Mouse (Mus musculus) liver, adult 2 months (tissue): Measurements from ENCODE around the gene Mtcl1.

ENCODE experiments used
- CTCF ChIP-seq: fragments of 200-500 bp; IDR thresholded peaks from 2 replicates; pipeline ENCODE4 v1.5.1; 2011; ENCODE audit warnings: low read depth, low read length, control low read depth
- POLR2A ChIP-seq: fragments of 200-500 bp; IDR thresholded peaks from 2 replicates; pipeline ENCODE4 v1.6.1; 2011; ENCODE audit warnings: low read length, control low read depth; ENCODE audit not compliant: insufficient read depth; ENCODE audit errors: extremely low read depth

DNA sequence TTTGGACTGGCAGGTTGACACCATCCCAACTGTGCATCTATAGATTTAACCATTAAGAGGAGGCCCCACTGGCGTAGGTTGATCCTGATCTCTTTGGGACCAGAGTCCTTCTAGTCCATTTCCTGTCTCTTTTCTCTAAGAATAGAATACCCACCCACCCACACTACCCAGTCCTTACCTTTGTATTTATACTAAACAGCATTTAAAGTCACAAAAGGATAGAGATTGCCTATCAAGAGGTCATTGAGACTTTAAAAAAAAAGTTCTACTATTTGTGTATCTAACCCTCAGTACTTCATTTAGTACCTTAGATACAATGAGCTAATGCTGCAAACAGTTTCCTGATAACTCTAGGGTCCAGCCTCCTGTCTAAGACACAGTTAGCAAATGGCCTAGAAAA is 35.2 kb downstream of the Mtcl1 start:
- TF ChIP-seq POLR2A (no peak), CTCF (no peak)
